Mouse (Mus musculus) fibroblast of lung, adult 2 months (primary cell): ENCODE results near the gene Nfyb.
A peak's percentile ranks its signal among the peaks of the same experiment; 100 is the strongest.

ENCODE experiments used
- DNase-seq: peaks from one replicate; pipeline ENCODE4 v3.0.0-alpha.2; 2011; ENCODE audit warnings: low read depth

The Nfyb gene

DNA sequence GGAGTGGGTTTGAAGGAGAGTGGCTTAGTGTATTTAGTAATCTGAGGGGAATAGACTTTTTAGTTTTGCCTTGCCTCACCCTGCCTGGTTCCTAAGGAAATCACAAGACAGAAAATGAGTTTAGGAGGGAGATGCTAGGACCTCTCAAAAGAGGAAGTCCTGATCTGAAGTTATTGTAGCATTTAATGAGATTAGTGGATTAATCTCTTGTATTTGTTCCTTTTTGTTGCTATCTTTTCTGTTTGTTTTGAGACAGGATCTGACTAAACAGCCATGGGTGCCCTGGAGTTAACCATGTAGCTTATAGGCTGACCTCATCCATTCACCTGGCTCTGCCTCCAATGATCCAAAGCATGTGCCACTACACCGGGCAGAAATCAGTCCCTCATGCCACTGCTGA, 21.4 kb downstream of the Nfyb start:
- no peak for DNase-seq

GRCm38 (mm10) chr10:82741876-82742275, 22.1 kb downstream of the Nfyb start:
- no peak for DNase-seq

- no peak for DNase-seq
Observed at GRCm38 (mm10) chr10:82741354-82741753, 22.6 kb downstream of the Nfyb start.

DNA sequence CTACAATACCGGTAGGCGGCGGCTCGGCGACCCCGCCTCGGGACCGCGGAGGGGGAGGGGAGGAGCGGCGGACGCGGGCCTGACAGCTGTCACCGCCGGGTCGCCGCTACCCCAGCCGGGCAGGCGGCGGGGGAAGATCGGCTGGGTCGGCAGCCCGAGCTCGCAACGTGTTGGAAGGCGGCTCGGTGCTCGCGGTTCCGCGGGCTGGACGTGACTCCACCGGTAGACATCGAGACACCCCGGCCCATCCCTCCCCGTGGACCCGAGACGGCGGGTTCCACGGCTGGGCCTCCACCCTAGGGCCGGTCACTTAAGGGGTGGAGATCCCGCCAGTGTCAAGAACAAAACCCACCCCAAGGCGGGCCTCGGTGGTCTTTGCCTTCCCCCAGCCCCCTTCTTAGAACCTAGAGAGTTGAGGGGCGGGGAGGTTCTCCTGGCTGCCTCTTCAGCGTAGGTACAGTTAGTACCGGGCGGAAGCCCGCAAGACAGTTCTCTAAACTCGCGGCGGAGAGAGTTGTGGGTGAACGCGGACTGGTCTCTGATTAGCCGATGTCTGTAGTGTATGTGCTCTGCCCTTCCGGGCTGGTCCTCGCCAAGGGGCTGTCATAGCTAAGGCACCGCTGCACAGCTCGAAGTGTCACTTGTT, 64.5 kb downstream of the Nfyb start:
- no peak for DNase-seq

DNA sequence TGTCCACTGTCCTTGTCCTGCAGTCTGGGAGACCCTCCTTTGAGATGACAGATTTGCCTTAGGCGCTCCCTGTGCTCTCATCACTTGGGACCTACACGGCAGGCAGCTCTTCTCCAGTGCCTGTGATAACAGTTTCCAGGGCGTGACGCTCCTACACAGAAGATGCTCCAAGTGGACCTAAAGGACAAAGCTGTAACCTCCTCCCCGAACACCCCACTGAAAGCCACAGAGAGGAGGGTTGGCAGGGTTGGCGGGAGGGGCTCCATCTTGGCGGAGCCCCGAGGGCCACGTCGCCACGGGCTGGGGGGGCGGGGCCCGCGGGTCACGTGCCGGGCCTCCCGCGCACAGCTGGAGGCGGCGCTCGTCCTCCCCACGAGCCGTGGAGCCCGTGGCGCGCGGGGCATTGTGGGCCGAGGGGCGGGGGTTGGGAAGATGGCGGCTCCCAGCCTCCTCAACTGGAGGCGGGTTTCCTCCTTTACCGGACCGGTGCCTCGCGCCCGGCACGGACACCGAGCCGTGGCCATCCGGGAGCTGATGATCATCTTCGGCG, 65.2 kb downstream of the Nfyb start:
- peak; percentile 46 for DNase-seq
